Mouse (Mus musculus): ENCODE measurements around the gene Gimap7.

- TF ChIP-seq POLR2A (IDR thresholded peaks at IDR 0.05; ENCODE audit: insufficient read depth, low read length) (no peak), CTCF (IDR thresholded peaks at IDR 0.05; ENCODE audit: low read depth, low read length) (no peak), EP300 (IDR thresholded peaks at IDR 0.05; ENCODE audit: insufficient read depth, low read depth, low read length) (no peak)
These were observed 7.1 kb downstream of the Gimap7 start for GRCm38 (mm10) chr6:48725476-48725875.
